Mouse (Mus musculus): ENCODE results near the gene Rhbg. TPM values are rescaled to one million over a fixed set of nuclear protein-coding genes. Genes with fewer than 3 reads are reported as not detected.

Rhbg gene
- polyA plus RNA-seq, 1 experiment from 2014 or later, result 1.3 TPM

- H3K27me3 ChIP-seq, result peaks cover 97% of the 10 kb centered on the region
- no peak overlapping the region for H3K27ac ChIP-seq
- no peaks in the 10 kb centered on the region for H3K9me3 ChIP-seq
- no peak overlapping the region for H3K9ac ChIP-seq (replicated peaks)
- no peak overlapping the region for H3K4me2 ChIP-seq
- 10% methylated on average over 10 of the region's 10 CpGs for WGBS
- ATAC-seq (ENCODE audit: insufficient number of reproducible peaks, insufficient read depth, low FRiP score, low TSS enrichment, low read depth), result no peak
- H3K4me3 ChIP-seq (replicated peaks), result no peak overlapping the region
- peaks cover 19% of the 10 kb centered on the region for H3K4me1 ChIP-seq (replicated peaks)
- H3K36me3 ChIP-seq, result no peaks in the 10 kb centered on the region
Measured at GRCm38 (mm10) chr3:88237556-88238194, 16.8 kb downstream of the Rhbg start.

GRCm38 (mm10) chr3:88237161-88237555, 17.4 kb downstream of the Rhbg start:
- no peak overlapping the region for H3K9ac ChIP-seq (replicated peaks)
- WGBS, result 17% methylated on average over 6 of the region's 6 CpGs
- ATAC-seq (ENCODE audit: insufficient number of reproducible peaks, insufficient read depth, low FRiP score, low TSS enrichment, low read depth), result no peak
- peaks cover 24% of the 10 kb centered on the region for H3K4me1 ChIP-seq (replicated peaks)
- no peaks in the 10 kb centered on the region for H3K36me3 ChIP-seq
- H3K4me2 ChIP-seq, result no peak overlapping the region
- peaks cover 96% of the 10 kb centered on the region for H3K27me3 ChIP-seq
- H3K9me3 ChIP-seq, result no peaks in the 10 kb centered on the region
- H3K27ac ChIP-seq, result no peak overlapping the region
- no peak overlapping the region for H3K4me3 ChIP-seq (replicated peaks)

GRCm38 (mm10) chr3:88235616-88236015, 18.9 kb downstream of the Rhbg start:
- Histone ChIP-seq H3K36me3 (no peaks in the 10 kb centered on the region), H3K9me3 (no peaks in the 10 kb centered on the region), H3K4me3 (replicated peaks) (no peak overlapping the region), H3K4me1 (replicated peaks) (peaks cover 25% of the 10 kb centered on the region), H3K9ac (replicated peaks) (no peak overlapping the region), H3K27ac (no peak overlapping the region), H3K27me3 (peaks cover 96% of the 10 kb centered on the region), H3K4me2 (no peak overlapping the region)
- 24% methylated on average over 2 of the region's 2 CpGs for WGBS
- ATAC-seq (ENCODE audit: insufficient number of reproducible peaks, insufficient read depth, low FRiP score, low TSS enrichment, low read depth), result no peak

GRCm38 (mm10) chr3:88235216-88235615, 19.3 kb downstream of the Rhbg start:
- H3K27ac ChIP-seq, result no peak overlapping the region
- H3K27me3 ChIP-seq, result peaks cover 96% of the 10 kb centered on the region
- peaks cover 25% of the 10 kb centered on the region for H3K4me1 ChIP-seq (replicated peaks)
- no peaks in the 10 kb centered on the region for H3K9me3 ChIP-seq
- no peak overlapping the region for H3K4me2 ChIP-seq
- no peak overlapping the region for H3K9ac ChIP-seq (replicated peaks)
- no peak overlapping the region for H3K4me3 ChIP-seq (replicated peaks)
- H3K36me3 ChIP-seq, result no peaks in the 10 kb centered on the region
- WGBS, result 9% methylated on average over 3 of the region's 3 CpGs
- ATAC-seq (ENCODE audit: insufficient number of reproducible peaks, insufficient read depth, low FRiP score, low TSS enrichment, low read depth), result no peak

GRCm38 (mm10) chr3:88234041-88234440, 20.5 kb downstream of the Rhbg start:
- Histone ChIP-seq H3K4me3 (replicated peaks) (no peak overlapping the region), H3K27me3 (peaks cover 96% of the 10 kb centered on the region), H3K4me1 (replicated peaks) (peaks cover 25% of the 10 kb centered on the region)

GRCm38 (mm10) chr3:88232851-88233649, 21.5 kb downstream of the Rhbg start:
- no peak for ATAC-seq (ENCODE audit: insufficient number of reproducible peaks, insufficient read depth, low FRiP score, low TSS enrichment, low read depth)

More at GRCm38 (mm10) chr3:88234041-88234440, 20.5 kb downstream of the Rhbg start:
- Histone ChIP-seq H3K9me3 (no peaks in the 10 kb centered on the region), H3K9ac (replicated peaks) (no peak overlapping the region), H3K27ac (no peak overlapping the region), H3K4me2 (no peak overlapping the region), H3K36me3 (no peaks in the 10 kb centered on the region)
- no peak for ATAC-seq (ENCODE audit: insufficient number of reproducible peaks, insufficient read depth, low FRiP score, low TSS enrichment, low read depth)
- 57% methylated on average over 8 of the region's 8 CpGs for WGBS

GRCm38 (mm10) chr3:88232301-88232702, 22.2 kb downstream of the Rhbg start:
- Histone ChIP-seq H3K27me3 (peaks cover 93% of the 10 kb centered on the region), H3K4me3 (replicated peaks) (no peak overlapping the region), H3K9me3 (no peaks in the 10 kb centered on the region), H3K27ac (no peak overlapping the region), H3K36me3 (no peaks in the 10 kb centered on the region), H3K4me1 (replicated peaks) (peaks cover 25% of the 10 kb centered on the region), H3K4me2 (no peak overlapping the region), H3K9ac (replicated peaks) (no peak overlapping the region)
- ATAC-seq (ENCODE audit: insufficient number of reproducible peaks, insufficient read depth, low FRiP score, low TSS enrichment, low read depth), result no peak
- 62% methylated on average over 7 of the region's 7 CpGs for WGBS

More at GRCm38 (mm10) chr3:88232851-88233649, 21.5 kb downstream of the Rhbg start:
- H3K36me3 ChIP-seq, result no peaks in the 10 kb centered on the region
- H3K27me3 ChIP-seq, result peaks cover 96% of the 10 kb centered on the region
- peaks cover 25% of the 10 kb centered on the region for H3K4me1 ChIP-seq (replicated peaks)
- no peak overlapping the region for H3K27ac ChIP-seq
- H3K4me3 ChIP-seq (replicated peaks), result no peak overlapping the region
- H3K4me2 ChIP-seq, result no peak overlapping the region
- H3K9me3 ChIP-seq, result no peaks in the 10 kb centered on the region
- H3K9ac ChIP-seq (replicated peaks), result no peak overlapping the region
- WGBS, result 15% methylated on average over 7 of the region's 7 CpGs

GRCm38 (mm10) chr3:88231061-88231641, 23.4 kb downstream of the Rhbg start:
- Histone ChIP-seq H3K36me3 (no peaks in the 10 kb centered on the region), H3K4me3 (replicated peaks) (no peak overlapping the region), H3K9ac (replicated peaks) (no peak overlapping the region), H3K27ac (no peak overlapping the region), H3K9me3 (no peaks in the 10 kb centered on the region), H3K4me2 (no peak overlapping the region), H3K4me1 (replicated peaks) (peaks cover 20% of the 10 kb centered on the region), H3K27me3 (peaks cover 82% of the 10 kb centered on the region)
- 14% methylated on average over 1 of the region's 1 CpGs for WGBS
- ATAC-seq (ENCODE audit: insufficient number of reproducible peaks, insufficient read depth, low FRiP score, low TSS enrichment, low read depth), result no peak

- Histone ChIP-seq H3K9me3 (no peaks in the 10 kb centered on the region), H3K4me1 (replicated peaks) (peaks cover 19% of the 10 kb centered on the region), H3K36me3 (no peaks in the 10 kb centered on the region), H3K27ac (no peak overlapping the region), H3K9ac (replicated peaks) (no peak overlapping the region), H3K4me2 (no peak overlapping the region), H3K27me3 (peaks cover 82% of the 10 kb centered on the region), H3K4me3 (replicated peaks) (no peak overlapping the region)
- 38% methylated on average over 17 of the region's 17 CpGs for WGBS
- no peak for ATAC-seq (ENCODE audit: insufficient number of reproducible peaks, insufficient read depth, low FRiP score, low TSS enrichment, low read depth)
Measured at GRCm38 (mm10) chr3:88230262-88231047, 24.1 kb downstream of the Rhbg start.

GRCm38 (mm10) chr3:88229526-88229925, 25.0 kb downstream of the Rhbg start:
- 76% methylated on average over 6 of the region's 6 CpGs for WGBS
- Histone ChIP-seq H3K4me1 (replicated peaks) (peaks cover 19% of the 10 kb centered on the region), H3K4me2 (no peak overlapping the region), H3K36me3 (no peaks in the 10 kb centered on the region), H3K4me3 (replicated peaks) (no peak overlapping the region), H3K9me3 (no peaks in the 10 kb centered on the region), H3K27me3 (peaks cover 83% of the 10 kb centered on the region), H3K9ac (replicated peaks) (no peak overlapping the region), H3K27ac (no peak overlapping the region)
- ATAC-seq (ENCODE audit: insufficient number of reproducible peaks, insufficient read depth, low FRiP score, low TSS enrichment, low read depth), result no peak

- ATAC-seq (ENCODE audit: insufficient number of reproducible peaks, insufficient read depth, low FRiP score, low TSS enrichment, low read depth), result no peak
- Histone ChIP-seq H3K4me2 (no peak overlapping the region), H3K4me3 (replicated peaks) (no peak overlapping the region), H3K27me3 (peaks cover 83% of the 10 kb centered on the region), H3K4me1 (replicated peaks) (peaks cover 18% of the 10 kb centered on the region), H3K36me3 (no peaks in the 10 kb centered on the region), H3K9ac (replicated peaks) (no peak overlapping the region), H3K9me3 (no peaks in the 10 kb centered on the region), H3K27ac (no peak overlapping the region)
- WGBS, result 43% methylated on average over 4 of the region's 4 CpGs
Measured at GRCm38 (mm10) chr3:88228906-88229305, 25.6 kb downstream of the Rhbg start.
